ENCODE assay signal across 8 mouse cellular contexts in the genomic region with DNA sequence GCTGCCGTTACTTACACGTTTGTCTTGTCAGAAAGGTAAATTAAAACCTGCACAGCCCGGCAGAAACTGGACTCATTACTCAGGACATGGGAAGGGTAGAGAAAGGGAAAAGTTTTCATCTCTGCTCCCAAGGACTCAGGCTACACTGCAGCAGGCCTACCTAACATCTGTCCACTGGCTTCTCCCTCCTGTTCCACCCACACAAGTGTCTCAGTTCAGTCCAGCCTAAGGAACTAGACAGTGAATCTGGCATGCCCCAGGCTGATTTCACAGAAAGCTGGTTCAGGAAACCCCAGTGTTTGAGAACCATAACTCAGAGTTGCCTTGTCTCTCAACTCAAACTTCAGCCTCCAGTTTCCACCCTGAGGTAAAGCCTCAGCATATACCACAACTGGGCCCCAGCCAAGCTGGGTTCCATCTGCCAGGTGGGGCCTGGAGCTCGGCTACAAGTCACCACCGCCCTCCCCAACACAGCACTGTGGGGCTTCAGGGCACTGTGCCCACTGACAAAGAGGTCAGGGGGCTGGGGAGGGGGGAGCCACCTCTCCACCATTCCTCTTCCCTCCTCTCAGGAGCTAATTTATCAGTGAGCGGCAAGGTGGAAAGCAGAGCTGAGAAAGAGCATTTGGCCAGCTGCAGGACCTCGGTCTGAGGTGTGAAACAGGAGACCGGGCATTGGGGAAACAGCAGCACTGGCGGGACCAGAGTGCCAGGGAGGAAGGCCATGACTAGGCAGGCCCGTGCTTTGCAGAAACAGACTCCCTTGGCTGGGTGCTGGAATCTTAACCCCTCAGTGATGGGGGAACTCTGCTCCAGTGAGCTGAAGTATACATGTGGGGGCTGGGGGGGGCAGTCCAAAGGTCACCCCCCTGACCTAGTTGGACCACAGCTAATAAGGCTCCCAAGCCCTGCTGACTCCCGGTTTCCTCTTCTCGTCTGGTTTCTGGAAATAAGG. TPM values are rescaled to one million over a fixed set of nuclear protein-coding genes. Genes with fewer than 3 reads are reported as not detected.
A peak's percentile ranks its signal among the peaks of the same experiment; 100 is the strongest.
DNase-seq lines count a peak whose midpoint lies in the region; ATAC-seq and TF ChIP-seq lines count a peak whose summit lies in the region.

No protein-coding gene starts in this region.

- peaks cover 87% of the 10 kb centered on the region for H3K4me1 ChIP-seq in kidney, embryonic 14.5 days (ENCODE audit: control insufficient read depth, insufficient read depth, low read length)
- H3K4me1 ChIP-seq in olfactory bulb, adult 2 months (ENCODE audit: control insufficient read depth, insufficient read depth, low read length), result peaks cover 42% of the 10 kb centered on the region
- no peaks in the 10 kb centered on the region for H3K4me1 ChIP-seq in forebrain, postnatal 0 days (ENCODE audit: insufficient read depth)

- WGBS in kidney, embryonic 14.5 days, result 16% methylated on average over 11 of the region's 12 CpGs
- WGBS in olfactory bulb, adult 2 months, result 62% methylated on average over 12 of the region's 12 CpGs
- WGBS in forebrain, postnatal 0 days, result 63% methylated on average over 12 of the region's 12 CpGs

- intact Hi-C loops in gastrocnemius, postnatal 14 days (cut with DNase I; ENCODE audit: low total_unique reads), result loop anchor here (5.0 kb wide), 1 partner anchor 33 kb away; the partner anchor contains the start of gene Ypel2

- no peak overlapping the region for H3K4me2 ChIP-seq in kidney, embryonic 14.5 days (replicated peaks; ENCODE audit: low read depth, low read length)
- H3K4me2 ChIP-seq in forebrain, postnatal 0 days (ENCODE audit: low read depth), result no peak overlapping the region

- no peaks in the 10 kb centered on the region for H3K27me3 ChIP-seq in kidney, embryonic 14.5 days (ENCODE audit: control insufficient read depth, insufficient read depth, low read length)
- no peaks in the 10 kb centered on the region for H3K27me3 ChIP-seq in forebrain, postnatal 0 days (ENCODE audit: insufficient read depth, low read length)

- H3K9me3 ChIP-seq in kidney, embryonic 14.5 days (ENCODE audit: control insufficient read depth, low read length), result no peaks in the 10 kb centered on the region
- no peaks in the 10 kb centered on the region for H3K9me3 ChIP-seq in forebrain, postnatal 0 days (ENCODE audit: low read length)

- H3K4me3 ChIP-seq in kidney, embryonic 14.5 days (ENCODE audit: low read length), result no peak overlapping the region
- H3K4me3 ChIP-seq in olfactory bulb, adult 2 months (ENCODE audit: insufficient read depth, low read depth, low read length), result no peak overlapping the region
- no peak overlapping the region for H3K4me3 ChIP-seq in forebrain, postnatal 0 days (ENCODE audit: low read depth, low read length)

- peak overlapping the region; percentile 89 for H3K27ac ChIP-seq in kidney, embryonic 14.5 days (ENCODE audit: low read depth, low read length)
- H3K27ac ChIP-seq in olfactory bulb, adult 2 months (ENCODE audit: insufficient read depth, low read depth, low read length), result peak overlapping the region; percentile 10; the same call in 1 of the 2 replicates
- H3K27ac ChIP-seq in forebrain, postnatal 0 days (ENCODE audit: low read depth, low read length), result no peak overlapping the region

- peak; percentile 19 for DNase-seq in CD4-positive, CD25-positive, alpha-beta regulatory T cell, adult 2 months (ENCODE audit: low read depth, low spot score)
- DNase-seq in 3T3-L1 (ENCODE audit: low read depth, low spot score), result peak; percentile 50
- DNase-seq in gastrocnemius, postnatal 14 days, result peak; percentile 57
- DNase-seq in spleen, adult 12 weeks (ENCODE audit: low spot score), result no peak
- no peak for DNase-seq in forebrain, postnatal 0 days

- H3K9ac ChIP-seq in kidney, embryonic 14.5 days (ENCODE audit: low read depth, low read length), result no peak overlapping the region
- H3K9ac ChIP-seq in forebrain, postnatal 0 days, result no peak overlapping the region

- ATAC-seq in CD4-positive, CD25-positive, alpha-beta regulatory T cell, adult 4 months, result no peak
- ATAC-seq in kidney, embryonic 14.5 days (ENCODE audit: low FRiP score, low TSS enrichment), result peak; percentile 50; the same call in 1 of the 2 replicates
- no peak for ATAC-seq in forebrain, postnatal 0 days

- no peaks in the 10 kb centered on the region for H3K36me3 ChIP-seq in kidney, embryonic 14.5 days (ENCODE audit: control insufficient read depth, insufficient read depth, low read length)
- H3K36me3 ChIP-seq in forebrain, postnatal 0 days (ENCODE audit: insufficient read depth), result no peaks in the 10 kb centered on the region

- no peak for TF ChIP-seq CTCF in olfactory bulb, adult 2 months (IDR thresholded peaks at IDR 0.05; ENCODE audit: insufficient read depth, low read depth, low read length)
- TF ChIP-seq CTCF in forebrain, postnatal 0 days (IDR thresholded peaks at IDR 0.05; ENCODE audit: low read depth), result no peak

- TF ChIP-seq POLR2A in olfactory bulb, adult 2 months (IDR thresholded peaks at IDR 0.05; ENCODE audit: insufficient read depth, low read depth, low read length), result no peak

RNA-seq across cellular contexts. Expression of gene Ypel2, which starts 34.5 kb away (rescaled TPM):
- 10 to 100 TPM in 1 of 2 experiments, 1 to 10 TPM in 1; 7.4 to 11.2 TPM for polyA plus RNA-seq in CD4-positive, CD25-positive, alpha-beta regulatory T cell, adult 4 months (2017; shearing (Covaris generic))
- total RNA-seq in gastrocnemius, postnatal 14 days (2021), result 1 to 10 TPM; 6.7 to 9.7 TPM
- polyA plus RNA-seq in kidney, embryonic 14.5 days (2014; fragmentation: Nextera tagmentation; extraction: Ambion mirVana), result 7.9 and 9.1 TPM in 2 replicates
- polyA plus RNA-seq in olfactory bulb, adult 2 months (2012; ENCODE audit: insufficient read depth, insufficient read length, low replicate concordance, missing spikeins), result not detected in 2 replicates
- 5.6 and 6.3 TPM in 2 replicates for total RNA-seq in forebrain, postnatal 0 days (2014; rRNA removed)
- polyA plus RNA-seq in forebrain, postnatal 0 days (2015; fragmentation: Nextera tagmentation; extraction: Ambion mirVana), result 3.7 and 4.5 TPM in 2 replicates

Comparison
In these comparisons a context has a peak if more than half of its experiments do, and no peak if none do; other contexts are left out.
1. DNase-seq: peak in CD4-positive, CD25-positive, alpha-beta regulatory T cell, adult 2 months (single experiment), 3T3-L1 (single experiment) and gastrocnemius, postnatal 14 days (single experiment); none in spleen, adult 12 weeks (single experiment) and forebrain, postnatal 0 days (single experiment).